Mouse (Mus musculus) urinary bladder, adult 18-20 months (tissue): ENCODE results near the gene Nbea.

Experiments used
- DNase-seq, 2 experiments: peaks; one replicate each; pipeline ENCODE4 v3.0.0; 2022; ENCODE audit warnings: low spot score in 2 of 2, mixed read lengths in 2 of 2

The Nbea gene

GRCm38 (mm10) chr3:55783171-55784081, 400.1 kb downstream of the Nbea start:
- DNase-seq, result peak in 1 of 2 experiments; percentile 37

DNA sequence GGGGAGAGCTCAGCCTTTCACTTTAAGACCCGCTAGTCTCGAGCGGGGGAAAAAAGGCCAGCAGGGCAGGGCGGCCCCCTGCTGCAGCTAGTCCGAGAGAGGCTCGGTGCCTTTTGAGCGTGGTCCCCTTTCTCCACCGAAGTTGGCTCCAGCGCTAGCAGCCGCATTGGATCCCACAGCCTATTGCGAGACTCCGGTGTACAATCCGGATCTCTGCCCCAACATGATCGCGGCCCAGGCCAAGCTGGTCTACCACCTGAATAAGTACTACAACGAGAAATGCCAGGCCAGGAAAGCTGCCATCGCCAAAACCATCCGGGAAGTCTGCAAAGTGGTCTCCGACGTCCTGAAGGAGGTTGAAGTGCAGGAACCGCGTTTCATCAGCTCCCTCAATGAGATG, 400.7 kb downstream of the Nbea start:
- no peak for DNase-seq

DNA sequence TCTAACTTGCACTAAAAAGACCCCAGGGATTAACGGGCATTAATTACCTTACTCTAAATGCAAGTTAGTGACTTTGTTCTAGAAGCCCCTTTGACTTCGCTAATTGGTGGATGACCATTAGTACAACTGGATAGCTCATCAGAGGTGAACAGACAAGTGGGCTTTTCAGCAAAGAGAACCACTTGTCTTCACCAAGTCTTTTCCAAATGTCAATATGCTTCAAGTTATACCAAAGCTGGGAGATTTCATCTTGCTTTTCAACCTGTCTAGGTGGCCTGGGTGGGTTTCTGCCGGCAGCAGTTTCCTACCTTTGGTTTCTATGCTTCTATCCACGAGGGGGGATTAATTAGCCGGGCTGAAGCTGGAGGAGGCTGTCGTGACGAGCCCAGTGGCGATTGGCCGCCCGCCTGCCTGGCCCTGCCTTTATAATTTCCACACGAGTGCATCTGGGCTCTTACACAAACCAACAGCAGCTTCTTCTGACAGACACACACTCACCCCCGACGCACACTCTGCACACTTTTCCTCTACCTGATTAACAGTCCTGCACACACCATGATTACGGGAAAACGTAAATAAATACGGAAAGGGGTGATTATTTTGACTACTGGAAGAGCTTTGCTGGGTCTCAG, 401.3 kb downstream of the Nbea start, which contains the start of gene Mab21l1:
TSS of gene Mab21l1 (plus strand) at position 455 of the 632 bp plus-strand sequence.
- no peak for DNase-seq

DNA sequence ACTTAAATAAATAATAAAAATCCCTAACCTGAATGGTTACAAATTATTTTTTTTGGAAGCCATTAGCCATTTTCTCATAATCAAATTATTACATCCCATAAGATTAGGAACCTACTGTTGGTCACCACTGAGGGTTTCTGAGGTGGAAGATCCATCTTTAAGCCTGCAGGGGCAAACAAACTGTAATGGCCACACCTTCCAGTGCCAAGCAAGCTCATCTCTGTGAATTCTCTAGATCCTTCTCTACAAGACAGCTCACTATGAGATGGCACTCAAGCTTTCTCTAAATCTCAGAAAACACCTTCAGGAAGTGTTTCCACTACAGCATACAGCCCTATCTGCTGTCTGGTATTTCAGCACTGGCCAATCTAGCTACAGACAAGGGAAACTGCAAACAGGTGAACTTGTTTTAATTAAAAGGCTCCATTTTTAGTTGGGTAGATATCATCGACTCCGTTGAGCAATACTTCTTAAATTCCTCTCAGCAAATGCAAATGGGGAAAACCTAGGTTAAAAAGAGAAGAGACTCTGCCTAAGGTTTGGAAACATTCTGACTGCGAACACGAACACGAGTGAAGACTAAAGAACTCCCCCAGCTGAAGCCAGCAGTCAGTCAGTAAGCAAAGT, 402.0 kb downstream of the Nbea start:
- DNase-seq, result no peak

DNA sequence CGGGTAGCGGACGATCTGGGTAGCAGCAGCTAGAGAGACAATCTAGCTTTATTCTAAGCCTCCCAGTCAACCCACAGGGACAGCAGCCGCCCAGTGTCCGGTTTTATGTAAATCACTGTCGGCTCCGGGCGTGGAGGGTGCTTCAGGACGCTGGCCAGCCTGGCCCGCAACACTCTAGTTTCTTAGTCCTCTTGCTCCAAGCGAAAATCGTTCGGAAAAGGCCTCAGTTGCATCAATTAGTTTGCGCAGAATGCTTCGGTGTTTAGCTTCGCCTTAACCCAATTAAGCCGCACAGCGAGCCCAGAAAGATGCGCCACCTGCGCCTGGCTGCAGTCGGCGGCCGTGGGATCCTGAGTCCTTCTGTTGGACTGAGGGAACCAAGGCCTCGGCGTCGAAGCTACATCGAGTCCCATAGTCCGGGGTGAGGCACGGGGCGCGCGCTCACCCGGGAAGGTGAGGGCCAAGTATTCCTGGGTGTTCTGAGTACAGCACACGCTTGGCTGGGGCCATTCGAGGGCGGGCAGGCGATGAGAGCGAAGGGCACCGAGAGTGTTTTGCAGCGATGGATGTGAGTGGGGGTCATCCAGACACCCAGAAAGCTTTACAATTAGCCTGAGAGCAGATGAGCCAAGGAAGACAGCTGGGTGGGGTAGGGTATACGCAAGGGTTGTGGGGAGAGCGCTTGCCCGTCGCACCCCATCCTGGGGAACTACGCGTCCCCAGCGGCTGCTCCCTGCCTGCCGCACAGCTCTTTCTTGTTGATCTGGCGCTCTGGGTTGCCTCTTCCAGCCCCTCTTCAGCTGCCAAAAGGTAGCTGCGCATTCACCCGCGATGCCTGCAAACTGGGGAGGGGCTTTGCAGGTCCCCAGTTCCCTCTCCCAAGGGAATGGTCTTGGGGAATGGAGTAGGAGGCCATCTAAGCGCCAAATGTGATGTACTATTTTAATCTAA, 403.1 kb downstream of the Nbea start:
- no peak for DNase-seq

- DNase-seq, result no peak
These were observed 404.5 kb downstream of the Nbea start for GRCm38 (mm10) chr3:55778764-55779730.

- no peak for DNase-seq
These were observed 406.0 kb downstream of the Nbea start for GRCm38 (mm10) chr3:55777501-55777900.

- DNase-seq, result no peak
These were observed 407.7 kb downstream of the Nbea start for GRCm38 (mm10) chr3:55775753-55776152.

GRCm38 (mm10) chr3:55775245-55775644, 408.3 kb downstream of the Nbea start:
- DNase-seq, result no peak

DNA sequence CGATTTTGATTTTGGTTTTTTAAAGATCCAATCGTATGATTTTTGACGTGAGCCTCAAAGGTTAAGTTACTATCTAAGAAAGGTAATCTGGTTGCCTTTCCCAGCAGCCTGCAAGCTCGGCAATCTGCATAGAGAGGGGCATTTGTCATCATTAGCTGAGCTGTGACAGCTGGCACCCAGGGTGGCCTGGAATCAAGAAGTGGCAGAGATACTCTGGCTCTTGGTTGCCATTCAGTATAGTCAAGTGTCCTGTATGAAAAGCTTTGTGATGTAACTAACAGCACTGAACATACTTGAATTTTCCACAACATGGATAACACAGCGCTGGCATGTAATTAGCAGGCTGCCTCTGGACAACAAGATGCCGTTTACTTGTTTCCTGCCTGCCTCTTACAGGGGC, 409.3 kb downstream of the Nbea start:
- DNase-seq, result no peak

DNA sequence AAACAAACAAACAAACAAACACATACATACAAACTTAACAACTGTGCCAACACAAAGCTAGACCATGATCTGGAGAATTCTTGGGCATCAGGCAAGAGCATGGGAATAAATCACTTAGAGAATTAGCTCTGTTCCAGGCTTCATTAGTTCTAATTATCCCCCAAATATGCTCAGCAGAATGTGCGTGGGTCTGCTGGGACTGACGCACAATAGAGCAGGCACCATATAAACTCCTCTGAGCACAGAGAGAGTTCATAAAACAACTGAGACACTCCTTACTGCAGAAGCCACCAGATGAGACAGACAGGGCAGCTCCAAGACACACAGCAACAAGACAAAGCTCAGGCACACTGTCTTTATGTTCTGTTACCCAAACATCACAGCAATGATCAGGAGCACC, 414.2 kb downstream of the Nbea start:
- DNase-seq, result no peak

DNA sequence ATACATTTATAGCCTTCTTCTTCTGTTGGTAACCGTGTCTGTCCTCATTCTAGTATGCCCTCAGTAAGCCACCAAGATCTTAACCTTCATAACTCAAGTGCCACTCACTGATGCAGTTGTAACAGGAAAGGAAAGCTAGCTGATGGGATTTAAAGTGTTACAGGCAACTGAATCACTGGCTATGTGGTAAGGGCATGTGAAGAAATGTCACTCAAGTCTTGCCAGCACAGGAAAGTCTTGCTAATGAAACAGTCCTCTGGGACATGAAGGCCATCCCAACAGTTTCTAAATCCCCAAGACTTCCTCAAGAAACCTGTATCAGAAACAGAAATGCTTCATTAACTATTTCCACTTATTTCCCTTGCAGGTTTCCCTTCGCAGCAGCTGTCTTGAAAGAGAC, 414.8 kb downstream of the Nbea start:
- no peak for DNase-seq

GRCm38 (mm10) chr3:55763591-55763990, 419.9 kb downstream of the Nbea start:
- DNase-seq, result no peak

GRCm38 (mm10) chr3:55758297-55758696, 425.2 kb downstream of the Nbea start:
- no peak for DNase-seq

- no peak for DNase-seq
These were observed 426.8 kb downstream of the Nbea start for GRCm38 (mm10) chr3:55756602-55757190.

DNA sequence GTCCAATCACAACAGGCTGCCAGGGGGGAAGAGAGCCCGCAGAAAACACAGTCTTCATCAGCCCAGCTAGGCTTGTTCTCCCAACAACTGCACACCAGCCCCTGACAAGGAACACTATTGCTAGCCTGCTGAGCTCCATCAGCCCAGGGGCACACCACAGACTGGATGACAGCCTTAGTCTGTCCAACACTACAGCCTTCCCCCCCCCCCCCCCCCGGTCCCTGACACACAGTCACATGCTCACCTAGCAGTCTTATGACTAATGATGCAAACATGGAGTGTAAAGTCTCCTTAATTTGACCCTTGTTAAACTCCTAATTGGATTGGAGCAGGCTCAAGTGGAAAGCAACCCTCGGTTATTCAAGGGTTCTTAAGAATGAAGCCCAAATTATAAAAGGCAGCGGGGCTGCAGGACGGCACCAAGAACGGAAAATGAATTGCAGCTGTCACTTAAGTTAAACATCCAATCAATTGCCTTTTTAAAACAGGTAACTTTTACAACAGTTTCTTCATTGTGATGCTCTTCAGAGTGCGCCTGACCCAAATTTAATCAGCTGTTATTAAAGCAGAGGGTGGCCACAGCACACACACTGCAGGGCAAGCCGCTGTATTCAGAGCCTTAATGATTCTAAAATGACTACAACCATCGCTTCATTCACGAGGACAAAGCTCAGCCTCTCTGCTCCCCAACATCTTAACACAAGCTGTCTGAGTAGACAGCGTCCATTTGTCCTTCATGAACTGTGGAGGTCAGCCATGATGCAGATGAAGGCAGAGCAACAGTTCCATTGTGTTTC, 427.5 kb downstream of the Nbea start:
- DNase-seq, result no peak

GRCm38 (mm10) chr3:55754981-55755608, 428.4 kb downstream of the Nbea start:
- DNase-seq, result no peak

DNA sequence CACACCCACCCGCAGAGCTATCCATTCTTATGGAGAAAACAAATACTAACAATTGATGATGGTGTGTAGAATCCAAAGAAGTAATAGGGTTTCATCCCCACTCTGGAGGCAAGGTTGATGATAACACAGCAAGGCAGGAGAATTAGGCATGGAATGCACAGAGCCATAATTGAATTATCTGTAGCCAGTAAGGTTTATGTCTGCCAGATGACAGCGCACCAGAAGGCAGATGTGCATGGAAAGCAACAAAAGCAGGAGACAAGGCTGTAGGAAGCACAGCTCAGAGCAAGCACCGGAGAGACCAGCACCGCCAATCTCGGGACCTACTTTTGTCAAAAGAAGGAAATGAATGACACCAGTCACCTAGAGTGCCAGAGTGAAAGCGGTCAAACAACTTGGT, 429.6 kb downstream of the Nbea start:
- DNase-seq, result no peak

DNA sequence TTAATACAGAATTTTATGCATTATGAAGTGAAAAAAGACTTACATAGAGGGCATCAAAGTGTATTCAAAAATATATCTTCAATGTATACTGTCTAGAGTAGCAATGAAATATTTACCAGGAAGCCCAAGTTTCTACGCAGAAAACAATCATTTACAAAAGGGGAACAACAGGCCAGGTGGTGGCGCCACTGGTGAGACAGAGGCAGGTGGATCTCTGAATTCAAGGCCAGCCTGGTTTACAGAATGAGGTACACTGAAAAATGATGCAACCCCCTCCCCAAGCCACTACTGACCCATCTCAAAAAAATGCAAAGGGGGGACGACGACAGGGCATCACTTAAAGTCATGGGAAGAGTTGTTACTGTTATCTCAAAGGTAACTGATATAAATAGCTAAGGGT, 430.9 kb downstream of the Nbea start:
- no peak for DNase-seq
